Mouse (Mus musculus): ENCODE measurements around the gene Actb. TPM values are rescaled to one million over a fixed set of nuclear protein-coding genes. Genes with fewer than 3 reads are reported as not detected.

The Actb gene
- total and polyA plus RNA-seq, 3 experiments: 1,403 to 4,417 (median 3,042) TPM

- no peak for DNase-seq (ENCODE audit: low read depth, low spot score)
- Histone ChIP-seq H3K27me3 (ENCODE audit: control insufficient read depth in 1 of 2, insufficient read depth in 2 of 2, low read length in 2 of 2) (no peaks in the 10 kb centered on the region), H3K79me2 (ENCODE audit: control insufficient read depth, insufficient read depth, low read length, poor library complexity) (peaks cover 4% of the 10 kb centered on the region; the same call in 1 of the 2 replicates), H3K36me3 (ENCODE audit: control insufficient read depth in 1 of 2, insufficient read depth in 2 of 2, low read length in 2 of 2) (peaks cover 0 to 22% of the 10 kb centered on the region in 2 experiments; a peak in 2 of 4 replicates), H3K4me3 (ENCODE audit: control insufficient read depth in 1 of 2, insufficient read depth in 1 of 2, low read depth in 2 of 2, low read length in 2 of 2) (peak overlapping the region; percentile 58 to 89), H3K9me3 (replicated peaks; ENCODE audit: insufficient read depth, low read length) (no peaks in the 10 kb centered on the region), H3K27ac (ENCODE audit: control insufficient read depth, low read depth, low read length) (peak overlapping the region; percentile 37), H3K9ac (ENCODE audit: control insufficient read depth, low read depth, low read length, poor library complexity, severe bottlenecking) (peak overlapping the region; percentile 74), H3K4me1 (ENCODE audit: control insufficient read depth in 1 of 2, insufficient read depth in 2 of 2, low read length in 2 of 2) (peaks cover 5 to 42% of the 10 kb centered on the region in 2 experiments; a peak in 3 of 4 replicates)
- no peak for TF ChIP-seq TAL1 (IDR thresholded peaks at IDR 0.05; ENCODE audit: low read length)
- TF ChIP-seq POLR2AphosphoS5 (IDR thresholded peaks at IDR 0.05; ENCODE audit: borderline replicate concordance, low read depth, low read length): no peak
- TF ChIP-seq UBTF (IDR thresholded peaks at IDR 0.05; ENCODE audit: borderline replicate concordance, insufficient read depth, low read depth, low read length): no peak
- 0 out of 2 replicates have a peak, but pooled peaks have one; percentile 5 for TF ChIP-seq RCOR1 (IDR thresholded peaks at IDR 0.05; ENCODE audit: low read depth, low read length)
- no peak for TF ChIP-seq GABPA (IDR thresholded peaks at IDR 0.05; ENCODE audit: low read depth, low read length)
- TF ChIP-seq ETS1 (IDR thresholded peaks at IDR 0.05; ENCODE audit: low read depth, low read length): no peak
- TF ChIP-seq JUND (IDR thresholded peaks at IDR 0.05; ENCODE audit: low read depth, low read length): no peak
- peak; percentile 14; the same call in 1 of the 2 replicates for TF ChIP-seq E2F4 (IDR thresholded peaks at IDR 0.05; ENCODE audit: borderline replicate concordance, low read depth, low read length)
- no peak for TF ChIP-seq MXI1 (IDR thresholded peaks at IDR 0.05; ENCODE audit: low read depth, low read length)
- TF ChIP-seq MAZ (IDR thresholded peaks at IDR 0.05; ENCODE audit: low read depth, low read length): 0 out of 2 replicates have a peak, but pooled peaks have one; percentile 2
- TF ChIP-seq USF1 (IDR thresholded peaks at IDR 0.05; ENCODE audit: low read depth, low read length): 0 out of 2 replicates have a peak, but pooled peaks have one; percentile 2
- no peak for TF ChIP-seq TBP (IDR thresholded peaks at IDR 0.05; ENCODE audit: low read depth, low read length)
- TF ChIP-seq GATA1 (IDR thresholded peaks at IDR 0.05; ENCODE audit: low read depth, low read length): no peak
- no peak for TF ChIP-seq MEF2A (IDR thresholded peaks at IDR 0.05; ENCODE audit: extremely low read depth, insufficient replicate concordance, low read depth, low read length, poor library complexity, severe bottlenecking)
- TF ChIP-seq ZMIZ1 (IDR thresholded peaks at IDR 0.05; ENCODE audit: low read depth, low read length): 0 out of 2 replicates have a peak, but pooled peaks have one; percentile 8
- TF ChIP-seq MAX (IDR thresholded peaks at IDR 0.05; ENCODE audit: low read length): no peak; the same call in 1 of the 2 replicates
- no peak for TF ChIP-seq MYC (IDR thresholded peaks at IDR 0.05; ENCODE audit: low read depth, low read length)
- TF ChIP-seq SMC3 (IDR thresholded peaks at IDR 0.05; ENCODE audit: low read depth, low read length): no peak
Observed at GRCm38 (mm10) chr5:142929400-142929752, 22.8 kb upstream of the Actb start.

GRCm38 (mm10) chr5:142928749-142929399 lies 22.3 kb upstream of the Actb start:
- Histone ChIP-seq H3K36me3 (ENCODE audit: control insufficient read depth in 1 of 2, insufficient read depth in 2 of 2, low read length in 2 of 2) (peaks cover 0 to 22% of the 10 kb centered on the region in 2 experiments; a peak in 2 of 4 replicates), H3K4me3 (ENCODE audit: control insufficient read depth in 1 of 2, insufficient read depth in 1 of 2, low read depth in 2 of 2, low read length in 2 of 2) (peak overlapping the region; percentile 58 to 89), H3K9ac (ENCODE audit: control insufficient read depth, low read depth, low read length, poor library complexity, severe bottlenecking) (peak overlapping the region; percentile 74), H3K79me2 (ENCODE audit: control insufficient read depth, insufficient read depth, low read length, poor library complexity) (peaks cover 4% of the 10 kb centered on the region; the same call in 1 of the 2 replicates), H3K4me1 (ENCODE audit: control insufficient read depth in 1 of 2, insufficient read depth in 2 of 2, low read length in 2 of 2) (peaks cover 5 to 42% of the 10 kb centered on the region in 2 experiments; a peak in 3 of 4 replicates), H3K9me3 (replicated peaks; ENCODE audit: insufficient read depth, low read length) (no peaks in the 10 kb centered on the region), H3K27me3 (ENCODE audit: control insufficient read depth in 1 of 2, insufficient read depth in 2 of 2, low read length in 2 of 2) (no peaks in the 10 kb centered on the region), H3K27ac (ENCODE audit: control insufficient read depth, low read depth, low read length) (peak overlapping the region; percentile 73)
- DNase-seq (ENCODE audit: low read depth, low spot score): peak; percentile 90
- TF ChIP-seq MAZ (IDR thresholded peaks at IDR 0.05; ENCODE audit: low read depth, low read length): peak; percentile 89
- no peak for TF ChIP-seq GATA1 (IDR thresholded peaks at IDR 0.05; ENCODE audit: low read depth, low read length)
- 0 out of 2 replicates have a peak, but pooled peaks have one; percentile 39 for TF ChIP-seq NRF1 (IDR thresholded peaks at IDR 0.05; ENCODE audit: insufficient read depth, low read depth, low read length, poor library complexity, severe bottlenecking)
- TF ChIP-seq POLR2A (IDR thresholded peaks at IDR 0.05; ENCODE audit: control insufficient read depth in 1 of 2, insufficient read depth in 1 of 2, low read depth in 1 of 2, low read length in 2 of 2, poor library complexity in 1 of 2): peak; percentile 65 to 75
- peak; percentile 53; the same call in 1 of the 2 replicates for TF ChIP-seq ELF1 (IDR thresholded peaks at IDR 0.05; ENCODE audit: low read depth, low read length)
- no peak for TF ChIP-seq CTCF (IDR thresholded peaks at IDR 0.05 in 2 of 3, conservative IDR thresholded peaks at IDR 0.05 in 1 of 3; ENCODE audit: control insufficient read depth in 1 of 3, insufficient read depth in 1 of 3, low read depth in 2 of 3, low read length in 3 of 3, poor library complexity in 1 of 3, severe bottlenecking in 1 of 3)
- TF ChIP-seq NELFE (IDR thresholded peaks at IDR 0.05; ENCODE audit: low read depth, low read length): peak; percentile 79
- no peak; the same call in 1 of the 2 replicates for TF ChIP-seq KAT2A (conservative IDR thresholded peaks at IDR 0.05; ENCODE audit: low read depth, low read length)
- TF ChIP-seq TCF12 (IDR thresholded peaks at IDR 0.05; ENCODE audit: low read depth, low read length): peak; percentile 55
- TF ChIP-seq MAFK (IDR thresholded peaks at IDR 0.05; ENCODE audit: borderline replicate concordance, low read depth, low read length): no peak
- TF ChIP-seq UBTF (IDR thresholded peaks at IDR 0.05; ENCODE audit: borderline replicate concordance, insufficient read depth, low read depth, low read length): no peak
- TF ChIP-seq ZNF384 (IDR thresholded peaks at IDR 0.05; ENCODE audit: low read depth, low read length): 0 out of 2 replicates have a peak, but pooled peaks have one; percentile 36
- TF ChIP-seq MXI1 (IDR thresholded peaks at IDR 0.05; ENCODE audit: low read depth, low read length): peak; percentile 70; the same call in 1 of the 2 replicates
- peak; percentile 62; the same call in 1 of the 2 replicates for TF ChIP-seq E2F4 (IDR thresholded peaks at IDR 0.05; ENCODE audit: borderline replicate concordance, low read depth, low read length)
- TF ChIP-seq ZC3H11A (IDR thresholded peaks at IDR 0.05; ENCODE audit: low read depth, low read length): no peak
- no peak for TF ChIP-seq GABPA (IDR thresholded peaks at IDR 0.05; ENCODE audit: low read depth, low read length)

All from MEL (cell line).